Mouse (Mus musculus): Measurements from ENCODE around the gene Dnmt3c. TPM values are rescaled to one million over a fixed set of nuclear protein-coding genes. Genes with fewer than 3 reads are reported as not detected.
A peak's percentile ranks its signal among the peaks of the same experiment; 100 is the strongest.
"Not testable (repeated sequence)": the region's sequence is repeated elsewhere in the genome, so short reads cannot be mapped to it uniquely, and the experiment has no call there.

The Dnmt3c gene
- polyA plus RNA-seq, 1 experiment from 2014 or later = not detected

DNA sequence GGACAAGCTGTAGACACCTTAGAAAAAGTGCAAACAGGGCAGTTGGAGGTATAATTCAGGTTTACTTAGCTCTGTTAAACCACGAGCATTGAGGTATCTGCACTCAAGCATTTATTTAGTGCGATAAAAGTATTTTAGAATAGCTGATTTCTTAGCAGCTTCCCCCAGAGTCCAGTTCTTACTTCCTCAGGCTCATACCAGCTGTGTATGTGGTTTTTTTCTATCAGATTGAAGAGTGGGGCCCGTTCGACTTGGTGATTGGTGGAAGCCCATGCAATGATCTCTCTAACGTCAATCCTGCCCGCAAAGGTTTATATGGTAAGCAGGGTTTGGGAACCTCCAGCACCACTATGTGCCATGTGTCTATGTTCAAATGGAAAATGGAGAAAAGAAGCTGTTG lies 19.5 kb upstream of the Dnmt3c start:
- Histone ChIP-seq H3K27me3 (no peaks in the 10 kb centered on the region), H3K9ac (replicated peaks) (no peak overlapping the region), H3K4me2 (replicated peaks) (no peak overlapping the region), H3K9me3 (no peaks in the 10 kb centered on the region), H3K36me3 (no peaks in the 10 kb centered on the region), H3K4me3 (no peak overlapping the region), H3K4me1 (no peaks in the 10 kb centered on the region), H3K27ac (replicated peaks) (no peak overlapping the region)
- no peak for ATAC-seq (replicated peaks)
- WGBS = 95% methylated on average over 6 of the region's 6 CpGs

DNA sequence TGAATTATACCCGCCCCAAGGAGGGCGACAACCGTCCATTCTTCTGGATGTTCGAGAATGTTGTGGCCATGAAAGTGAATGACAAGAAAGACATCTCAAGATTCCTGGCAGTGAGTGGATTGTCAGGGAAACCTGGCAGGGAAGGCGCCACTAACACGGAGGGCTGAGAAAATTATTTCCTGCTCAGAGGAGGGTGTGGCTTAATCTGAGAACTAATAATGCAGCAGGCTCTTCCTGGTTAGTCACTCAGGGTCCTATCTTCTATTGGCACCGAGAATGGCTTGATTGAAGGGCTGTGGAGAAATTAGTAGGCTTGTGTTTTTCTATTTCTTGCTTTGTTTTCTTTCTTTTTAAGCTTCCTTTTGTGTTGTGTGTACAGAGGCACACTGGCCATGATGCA lies 18.9 kb upstream of the Dnmt3c start:
- no peak overlapping the region for H3K4me3 ChIP-seq
- no peak overlapping the region for H3K27ac ChIP-seq (replicated peaks)
- no peaks in the 10 kb centered on the region for H3K4me1 ChIP-seq
- H3K4me2 ChIP-seq (replicated peaks) = no peak overlapping the region
- no peak overlapping the region for H3K9ac ChIP-seq (replicated peaks)
- H3K9me3 ChIP-seq = no peaks in the 10 kb centered on the region
- no peaks in the 10 kb centered on the region for H3K36me3 ChIP-seq
- no peak for ATAC-seq (replicated peaks)
- 85% methylated on average over 7 of the region's 7 CpGs for WGBS
- no peaks in the 10 kb centered on the region for H3K27me3 ChIP-seq

DNA sequence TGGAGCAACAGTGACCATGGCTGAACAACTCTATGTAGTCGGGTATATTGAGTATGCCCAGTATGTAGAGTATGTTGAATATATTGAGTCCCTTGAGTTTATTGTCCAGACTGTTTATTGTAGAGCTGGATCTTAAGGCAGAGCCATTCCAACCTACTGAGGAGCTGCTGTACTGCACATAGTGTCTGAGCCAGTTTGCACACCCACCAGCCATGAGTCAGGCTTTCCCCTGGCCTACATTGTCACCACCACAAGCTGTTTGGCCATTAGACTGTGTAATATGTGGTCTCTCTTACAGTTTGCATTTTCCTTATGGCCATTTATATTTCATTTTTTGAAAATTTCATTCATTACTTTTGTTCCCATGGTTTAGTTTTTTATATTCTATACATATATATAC lies 16.5 kb upstream of the Dnmt3c start:
- Histone ChIP-seq H3K27ac (replicated peaks) (no peak overlapping the region), H3K4me1 (no peaks in the 10 kb centered on the region)

DNA sequence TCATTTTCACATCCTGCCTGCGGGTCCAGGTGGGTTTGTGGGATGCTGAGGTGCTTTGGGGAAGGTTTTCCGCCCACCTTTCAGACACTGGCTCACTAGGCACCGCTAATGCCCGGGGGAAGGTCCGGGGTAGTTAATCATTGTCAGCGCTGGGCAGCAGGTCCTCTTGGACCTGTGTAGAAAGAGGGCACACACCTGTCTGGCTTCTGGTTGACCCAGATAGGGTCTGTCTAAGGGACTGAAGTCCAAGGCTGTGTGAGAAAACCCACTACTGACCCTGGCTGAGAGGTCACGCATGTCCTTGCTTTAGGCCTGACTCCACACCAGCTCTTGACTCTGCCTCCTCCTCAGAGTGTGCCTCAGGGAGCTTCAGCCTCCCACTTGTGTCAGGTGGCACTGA lies 3.0 kb upstream of the Dnmt3c start:
- H3K27ac ChIP-seq (replicated peaks); H3K4me1 ChIP-seq; H3K4me3 ChIP-seq; H3K36me3 ChIP-seq; H3K9me3 ChIP-seq; H3K9ac ChIP-seq (replicated peaks); ATAC-seq (replicated peaks); H3K4me2 ChIP-seq (replicated peaks); H3K27me3 ChIP-seq: not testable (repeated sequence)
- 86% methylated on average over 7 of the region's 7 CpGs for WGBS

More for the DNA sequence above, 16.5 kb upstream of the Dnmt3c start:
- no peak overlapping the region for H3K9ac ChIP-seq (replicated peaks)
- H3K36me3 ChIP-seq = no peaks in the 10 kb centered on the region
- no peak overlapping the region for H3K4me3 ChIP-seq
- H3K9me3 ChIP-seq = no peaks in the 10 kb centered on the region
- WGBS = 100% methylated on average over 1 of the region's 1 CpGs
- ATAC-seq (replicated peaks) = no peak
- no peaks in the 10 kb centered on the region for H3K27me3 ChIP-seq
- no peak overlapping the region for H3K4me2 ChIP-seq (replicated peaks)

DNA sequence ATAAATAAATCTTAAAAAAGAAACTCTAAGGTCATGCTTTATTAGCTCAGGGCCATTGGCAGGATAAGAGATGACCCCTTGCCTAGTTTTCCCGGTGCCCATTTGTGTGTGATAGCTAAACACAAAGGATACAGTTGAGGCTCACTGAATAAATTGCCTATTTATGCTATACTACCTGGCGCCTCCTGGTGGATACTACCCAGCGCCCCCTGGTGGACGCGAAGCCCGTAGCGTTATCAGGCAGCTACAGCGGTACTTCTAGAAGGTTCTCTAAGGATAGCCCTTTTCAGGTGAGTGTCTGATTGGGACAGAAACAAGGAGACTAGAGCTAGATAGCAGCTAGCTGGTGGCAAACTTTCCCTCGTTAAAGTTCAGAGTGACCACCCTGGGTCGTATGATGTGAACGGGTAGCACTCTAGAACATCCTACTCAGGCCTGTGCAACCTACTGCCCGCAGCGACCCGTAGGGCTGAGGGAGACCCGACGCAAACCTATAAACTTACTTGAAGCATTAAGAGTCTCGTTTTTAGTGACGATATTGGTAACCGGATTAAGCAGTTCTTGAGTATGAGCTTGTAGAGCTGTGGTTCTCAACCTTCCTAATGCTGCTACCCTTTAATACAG lies 1.9 kb upstream of the Dnmt3c start:
- H3K9me3 ChIP-seq = no peaks in the 10 kb centered on the region
- no peaks in the 10 kb centered on the region for H3K27me3 ChIP-seq
- 68% methylated on average over 19 of the region's 19 CpGs for WGBS
- H3K4me2 ChIP-seq (replicated peaks) = no peak overlapping the region
- H3K4me3 ChIP-seq = no peak overlapping the region
- H3K9ac ChIP-seq (replicated peaks) = no peak overlapping the region
- no peak overlapping the region for H3K27ac ChIP-seq (replicated peaks)
- H3K4me1 ChIP-seq = no peaks in the 10 kb centered on the region
- H3K36me3 ChIP-seq = no peaks in the 10 kb centered on the region
- ATAC-seq (replicated peaks) = no peak

DNA sequence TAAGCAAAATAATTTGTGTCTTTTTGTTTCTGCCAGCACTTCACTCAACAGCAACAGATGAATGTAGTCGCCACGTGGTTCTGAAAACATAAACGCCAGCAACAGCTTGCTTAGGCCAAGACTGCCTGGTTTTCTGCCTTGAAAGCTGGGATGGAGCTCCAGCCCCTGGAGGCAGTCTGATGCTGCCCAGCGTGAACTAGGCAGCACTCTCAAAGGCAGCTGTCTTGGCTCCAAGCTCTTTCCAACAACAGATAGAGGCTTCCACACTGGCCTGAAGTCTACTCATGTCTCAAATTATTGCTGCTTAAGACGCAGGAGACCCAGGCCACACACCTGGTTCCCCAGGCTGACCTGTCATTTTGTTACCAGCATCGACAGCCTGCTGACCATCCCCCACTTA lies 6.9 kb downstream of the Dnmt3c start:
- H3K4me2 ChIP-seq (replicated peaks) = no peak overlapping the region
- H3K27ac ChIP-seq (replicated peaks) = no peak overlapping the region
- H3K36me3 ChIP-seq = no peaks in the 10 kb centered on the region
- no peak overlapping the region for H3K9ac ChIP-seq (replicated peaks)
- 29% methylated on average over 6 of the region's 6 CpGs for WGBS
- H3K27me3 ChIP-seq = no peaks in the 10 kb centered on the region
- H3K9me3 ChIP-seq = no peaks in the 10 kb centered on the region
- no peak for ATAC-seq (replicated peaks)
- H3K4me1 ChIP-seq = no peaks in the 10 kb centered on the region; the same call in 1 of the 2 replicates
- no peak overlapping the region for H3K4me3 ChIP-seq

DNA sequence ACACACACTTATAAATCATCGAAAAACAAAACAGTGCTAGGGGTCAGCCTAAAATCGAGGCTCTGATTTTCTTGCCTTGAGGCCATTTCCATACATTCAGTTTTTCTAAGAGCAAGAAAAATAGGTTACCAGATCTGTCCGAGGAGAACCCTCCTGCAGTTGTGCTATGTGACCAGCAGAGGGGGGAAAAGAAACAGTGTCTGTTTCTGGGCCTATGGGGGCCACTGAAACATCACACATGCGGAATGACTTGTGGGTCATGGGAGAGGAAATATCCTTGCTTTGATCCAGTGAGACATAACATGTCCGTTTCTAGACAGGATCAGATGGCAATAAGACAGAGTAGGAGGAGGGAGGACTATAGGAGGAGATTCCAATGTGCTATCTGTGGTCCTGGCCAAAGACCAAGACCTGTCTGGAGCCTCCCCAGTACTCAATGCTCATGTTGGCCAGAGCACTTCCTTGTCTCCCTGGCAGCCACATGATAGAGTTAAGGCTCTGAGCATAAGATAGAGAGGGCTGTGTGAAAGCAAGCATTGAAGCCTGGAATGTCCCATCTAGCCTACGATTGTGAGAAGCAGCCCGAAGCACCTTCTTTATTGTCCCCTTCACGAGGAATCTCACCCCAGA lies 14.4 kb downstream of the Dnmt3c start:
- Histone ChIP-seq H3K4me2 (replicated peaks) (no peak overlapping the region), H3K9me3 (no peaks in the 10 kb centered on the region), H3K27me3 (no peaks in the 10 kb centered on the region), H3K27ac (replicated peaks) (no peak overlapping the region), H3K4me3 (no peak overlapping the region), H3K4me1 (peaks cover 14% of the 10 kb centered on the region), H3K36me3 (no peaks in the 10 kb centered on the region), H3K9ac (replicated peaks) (no peak overlapping the region)
- no peak for ATAC-seq (replicated peaks)
- WGBS = 53% methylated on average over 8 of the region's 8 CpGs

DNA sequence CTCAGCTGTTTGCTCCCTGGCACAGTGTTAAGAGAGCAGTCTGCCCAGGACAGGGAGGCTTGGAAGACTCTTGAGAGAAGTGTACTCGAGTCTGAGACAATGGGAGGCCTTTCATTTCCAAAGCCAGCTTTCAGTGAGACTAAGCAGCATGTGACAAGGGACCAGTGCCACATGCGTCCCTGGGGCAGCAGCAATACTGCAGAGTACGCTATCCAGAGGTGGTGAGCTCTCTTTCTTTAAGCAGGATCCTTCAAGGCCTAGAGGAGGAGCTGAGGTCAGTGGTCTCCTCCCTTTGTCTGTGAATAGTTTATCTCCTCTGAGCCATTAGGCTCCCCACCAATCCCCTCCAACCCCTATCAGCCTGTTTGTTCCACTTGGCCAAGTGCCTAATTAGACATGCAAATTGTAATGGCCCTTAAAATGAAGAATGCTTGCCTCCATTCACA lies 16.2 kb downstream of the Dnmt3c start:
- H3K4me2 ChIP-seq (replicated peaks) = no peak overlapping the region
- H3K4me1 ChIP-seq = peaks cover 14% of the 10 kb centered on the region
- no peaks in the 10 kb centered on the region for H3K36me3 ChIP-seq
- no peak overlapping the region for H3K4me3 ChIP-seq
- H3K27ac ChIP-seq (replicated peaks) = peak overlapping the region; percentile 81
- H3K9ac ChIP-seq (replicated peaks) = no peak overlapping the region
- H3K9me3 ChIP-seq = no peaks in the 10 kb centered on the region
- no peaks in the 10 kb centered on the region for H3K27me3 ChIP-seq
- 4% methylated on average over 3 of the region's 3 CpGs for WGBS
- ATAC-seq (replicated peaks) = peak; percentile 72

DNA sequence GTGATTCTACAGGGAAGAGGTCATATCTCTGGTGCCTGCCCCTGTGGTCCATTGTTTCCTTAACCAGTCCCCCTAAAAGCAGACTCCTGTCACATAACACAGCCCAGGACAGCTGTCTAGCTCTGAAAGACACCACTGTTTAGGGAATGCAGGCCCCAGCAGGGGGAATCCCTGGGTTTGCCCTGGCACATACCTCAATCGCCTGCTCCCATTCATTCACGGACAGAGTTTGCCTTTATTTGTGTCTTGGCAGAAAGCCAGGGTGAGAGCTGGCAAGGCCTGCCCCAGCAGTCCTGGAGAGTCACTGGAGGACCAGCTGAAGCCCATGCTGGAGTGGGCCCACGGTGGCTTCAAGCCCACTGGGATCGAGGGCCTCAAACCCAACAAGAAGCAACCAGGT lies 16.8 kb downstream of the Dnmt3c start:
- no peaks in the 10 kb centered on the region for H3K9me3 ChIP-seq
- WGBS = 4% methylated on average over 4 of the region's 4 CpGs
- no peak overlapping the region for H3K4me3 ChIP-seq
- H3K27me3 ChIP-seq = no peaks in the 10 kb centered on the region
- H3K4me1 ChIP-seq = peaks cover 14% of the 10 kb centered on the region
- no peak overlapping the region for H3K4me2 ChIP-seq (replicated peaks)
- H3K36me3 ChIP-seq = no peaks in the 10 kb centered on the region
- H3K27ac ChIP-seq (replicated peaks) = peak overlapping the region; percentile 81
- ATAC-seq (replicated peaks) = peak; percentile 85
- H3K9ac ChIP-seq (replicated peaks) = no peak overlapping the region

DNA sequence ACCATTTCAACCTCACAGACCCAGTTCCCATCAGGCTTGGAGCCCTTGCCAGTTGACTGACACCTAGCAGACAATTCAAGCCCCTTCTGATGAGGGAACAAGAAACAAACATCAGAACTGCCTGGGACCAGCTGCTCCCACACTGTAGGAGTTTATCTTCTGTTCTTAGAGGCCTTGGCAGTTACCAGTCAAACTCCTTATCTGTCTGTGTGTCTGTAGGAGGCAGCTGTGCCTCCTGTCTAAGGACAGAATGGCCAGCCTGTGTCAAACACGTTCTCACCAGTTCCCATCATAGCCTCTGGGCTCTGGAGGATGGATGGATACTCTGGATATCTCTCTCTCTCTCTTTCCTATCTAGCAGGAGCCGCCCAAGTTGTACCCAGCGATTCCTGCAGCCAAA lies 21.4 kb downstream of the Dnmt3c start:
- 82% methylated on average over 3 of the region's 3 CpGs for WGBS
- H3K9ac ChIP-seq (replicated peaks); H3K4me3 ChIP-seq; H3K27me3 ChIP-seq; H3K9me3 ChIP-seq; H3K4me1 ChIP-seq; H3K27ac ChIP-seq (replicated peaks); H3K36me3 ChIP-seq; H3K4me2 ChIP-seq (replicated peaks); ATAC-seq (replicated peaks): not testable (repeated sequence)

DNA sequence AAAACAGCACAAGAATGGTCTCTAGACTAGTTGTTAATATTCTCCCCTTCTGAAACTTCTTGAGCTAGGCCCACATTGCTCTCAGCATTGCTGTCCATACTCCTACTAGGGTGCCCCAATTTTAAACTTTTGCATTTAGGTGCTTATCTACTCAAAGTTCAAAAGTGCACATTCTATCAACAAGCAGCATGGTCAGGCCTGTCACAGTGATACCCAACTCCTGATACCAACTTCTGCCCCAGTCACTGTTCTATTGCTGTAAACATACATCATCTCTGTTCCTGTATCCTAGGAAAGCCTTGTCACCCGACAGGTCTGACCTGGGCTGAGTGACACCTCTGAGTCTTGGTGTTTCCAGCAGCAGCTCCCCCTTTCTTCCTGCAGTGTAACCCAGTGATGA lies 26.6 kb downstream of the Dnmt3c start:
- 93% methylated on average over 1 of the region's 1 CpGs for WGBS
- Histone ChIP-seq H3K4me3 (no peak overlapping the region), H3K36me3 (no peaks in the 10 kb centered on the region), H3K4me2 (replicated peaks) (no peak overlapping the region), H3K27me3 (no peaks in the 10 kb centered on the region), H3K4me1 (no peaks in the 10 kb centered on the region), H3K27ac (replicated peaks) (no peak overlapping the region), H3K9ac (replicated peaks) (no peak overlapping the region), H3K9me3 (no peaks in the 10 kb centered on the region; the same call in 1 of the 2 replicates)
- ATAC-seq (replicated peaks) = no peak

DNA sequence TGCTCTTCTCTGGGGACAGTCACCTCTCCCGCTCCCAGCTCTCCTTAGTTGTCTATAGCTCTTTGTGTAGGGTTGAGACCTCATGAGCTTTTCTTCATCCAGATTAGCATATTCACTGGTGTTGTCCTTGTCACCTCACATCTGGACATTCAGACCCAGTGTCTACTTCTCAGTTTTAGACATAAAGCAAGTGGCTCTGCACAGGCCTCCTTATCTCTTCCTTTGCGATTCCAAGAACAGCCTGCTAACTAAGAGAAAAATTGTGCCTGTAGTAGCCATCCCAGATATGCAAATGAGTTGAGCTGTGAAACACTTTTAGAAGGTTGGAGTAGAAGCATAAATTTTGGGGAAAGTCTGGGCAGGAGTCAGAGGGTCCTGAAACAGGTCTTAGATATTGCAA lies 28.0 kb downstream of the Dnmt3c start:
- Histone ChIP-seq H3K27me3 (no peaks in the 10 kb centered on the region), H3K9ac (replicated peaks) (no peak overlapping the region), H3K4me1 (no peaks in the 10 kb centered on the region), H3K9me3 (no peaks in the 10 kb centered on the region; the same call in 1 of the 2 replicates), H3K36me3 (no peaks in the 10 kb centered on the region), H3K4me2 (replicated peaks) (no peak overlapping the region), H3K27ac (replicated peaks) (no peak overlapping the region), H3K4me3 (no peak overlapping the region)
- no peak for ATAC-seq (replicated peaks)
- 77% methylated on average over 2 of the region's 2 CpGs for WGBS

DNA sequence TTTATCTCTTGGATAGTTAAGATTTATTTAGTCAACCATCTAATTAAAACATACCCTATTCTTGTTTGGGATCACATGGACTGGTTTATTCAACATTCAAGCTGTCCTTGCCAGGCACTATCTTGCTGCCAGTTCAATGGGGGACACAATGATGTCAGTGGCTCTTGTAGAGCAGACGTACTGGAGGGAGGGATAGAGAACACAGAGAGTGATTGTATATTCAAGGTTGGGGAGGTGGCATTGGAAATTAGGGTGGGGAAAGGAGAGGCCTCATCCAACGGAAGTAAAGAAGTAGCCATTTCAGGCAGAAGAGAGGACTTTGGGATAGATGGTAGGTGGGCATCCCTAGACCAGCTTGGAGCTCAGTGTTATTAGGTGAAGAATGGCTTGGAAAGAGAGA lies 28.4 kb downstream of the Dnmt3c start:
- Histone ChIP-seq H3K4me2 (replicated peaks) (no peak overlapping the region), H3K9ac (replicated peaks) (no peak overlapping the region), H3K27ac (replicated peaks) (no peak overlapping the region), H3K27me3 (no peaks in the 10 kb centered on the region), H3K4me1 (no peaks in the 10 kb centered on the region), H3K36me3 (no peaks in the 10 kb centered on the region), H3K9me3 (no peaks in the 10 kb centered on the region; the same call in 1 of the 2 replicates), H3K4me3 (no peak overlapping the region)
- WGBS = 40% methylated on average over 2 of the region's 2 CpGs
- no peak for ATAC-seq (replicated peaks)

All from forebrain, embryonic 15.5 days (tissue).